Mouse (Mus musculus): Measurements from ENCODE around the gene Vmn2r16. TPM values are rescaled to one million over a fixed set of nuclear protein-coding genes. Genes with fewer than 3 reads are reported as not detected.

The Vmn2r16 gene
- polyA plus RNA-seq (2015; fragmentation: Illumina TruSeq; extraction: RNeasy Lipid Tissue Mini Kit (QIAGEN cat#74804); ENCODE audit: insufficient read depth, low replicate concordance): not detected

GRCm38 (mm10) chr5:109329862-109330261 lies at the start of gene Vmn2r16:
TSS of gene Vmn2r16 (plus strand) at chr5:109330162.

GRCm38 (mm10) chr5:109297544-109297943 lies 32.4 kb upstream of the Vmn2r16 start, which contains the start of gene Vmn2r15:
TSS of gene Vmn2r15 (minus strand) at chr5:109297644.

GRCm38 (mm10) chr5:109419388-109419787 lies 89.4 kb downstream of the Vmn2r16 start, which contains the start of gene Vmn2r17:
TSS of gene Vmn2r17 (plus strand) at chr5:109419688.

Other genes with a start within 250 kb of the Vmn2r16 start
- not detected for gene Vmn2r12, start 232.2 kb upstream of the Vmn2r16 start, polyA plus RNA-seq (2015; fragmentation: Illumina TruSeq; extraction: RNeasy Lipid Tissue Mini Kit (QIAGEN cat#74804); ENCODE audit: insufficient read depth, low replicate concordance)
- not detected for gene Vmn2r13, start 138.0 kb upstream of the Vmn2r16 start, polyA plus RNA-seq (2015; fragmentation: Illumina TruSeq; extraction: RNeasy Lipid Tissue Mini Kit (QIAGEN cat#74804); ENCODE audit: insufficient read depth, low replicate concordance)
- gene Vmn2r14, start 105.5 kb upstream of the Vmn2r16 start, polyA plus RNA-seq (2015; fragmentation: Illumina TruSeq; extraction: RNeasy Lipid Tissue Mini Kit (QIAGEN cat#74804); ENCODE audit: insufficient read depth, low replicate concordance): not detected
- gene Vmn2r15, start 32.5 kb upstream of the Vmn2r16 start, polyA plus RNA-seq (2015; fragmentation: Illumina TruSeq; extraction: RNeasy Lipid Tissue Mini Kit (QIAGEN cat#74804); ENCODE audit: insufficient read depth, low replicate concordance): not detected
- not detected for gene Vmn2r17, start 89.5 kb downstream of the Vmn2r16 start, polyA plus RNA-seq (2015; fragmentation: Illumina TruSeq; extraction: RNeasy Lipid Tissue Mini Kit (QIAGEN cat#74804); ENCODE audit: insufficient read depth, low replicate concordance)
- gene Crlf2, start 228.8 kb downstream of the Vmn2r16 start, polyA plus RNA-seq (2015; fragmentation: Illumina TruSeq; extraction: RNeasy Lipid Tissue Mini Kit (QIAGEN cat#74804); ENCODE audit: insufficient read depth, low replicate concordance): 7.1 TPM

Data from spleen, adult 10 weeks (tissue).